Mouse (Mus musculus) R1 (cell line): Measurements from ENCODE around the gene Tmc4.
"Not testable (repeated sequence)": the region's sequence is repeated elsewhere in the genome, so short reads cannot be mapped to it uniquely, and the experiment has no call there.

Experiments used
- DNase-seq: peaks from one replicate; pipeline ENCODE4 v3.0.0-alpha.2; 2018; ENCODE audit warnings: low read depth, low spot score

Gene Tmc4

GRCm38 (mm10) chr7:3677342-3677741, at the start of gene Tmc4:
Gene Tmc4, minus strand, starts transcription at chr7:3677553.
- DNase-seq = peak; percentile 30

GRCm38 (mm10) chr7:3725459-3725858, 48.1 kb upstream of the Tmc4 start:
- DNase-seq = not testable (repeated sequence)

- DNase-seq = not testable (repeated sequence)
These were observed 42.9 kb upstream of the Tmc4 start, which contains the start of gene Pirb for GRCm38 (mm10) chr7:3720268-3720667. Gene Pirb, minus strand, starts transcription at chr7:3720391.

GRCm38 (mm10) chr7:3715249-3715648, 37.9 kb upstream of the Tmc4 start:
- DNase-seq = no peak

GRCm38 (mm10) chr7:3712264-3712942, 35.0 kb upstream of the Tmc4 start:
- DNase-seq = no peak

- peak; percentile 68 for DNase-seq
These were observed 31.6 kb upstream of the Tmc4 start for GRCm38 (mm10) chr7:3709000-3709399.

- peak; percentile 57 for DNase-seq
These were observed 31.2 kb upstream of the Tmc4 start for GRCm38 (mm10) chr7:3708447-3708980.

- peak; percentile 73 for DNase-seq
These were observed 30.4 kb upstream of the Tmc4 start for GRCm38 (mm10) chr7:3707568-3708413.

- DNase-seq = peak; percentile 50
These were observed 29.7 kb upstream of the Tmc4 start for GRCm38 (mm10) chr7:3707027-3707426.

- DNase-seq = peak; percentile 41
These were observed 29.1 kb upstream of the Tmc4 start for GRCm38 (mm10) chr7:3706343-3706934.

- no peak for DNase-seq
These were observed 28.6 kb upstream of the Tmc4 start for GRCm38 (mm10) chr7:3705911-3706310.

- DNase-seq = not testable (repeated sequence)
These were observed 28.1 kb upstream of the Tmc4 start for GRCm38 (mm10) chr7:3705461-3705860.

GRCm38 (mm10) chr7:3704475-3704874, 27.1 kb upstream of the Tmc4 start:
- DNase-seq = peak; percentile 56

GRCm38 (mm10) chr7:3703879-3704441, 26.6 kb upstream of the Tmc4 start, which contains the start of gene Rps9:
Gene Rps9, plus strand, starts transcription at chr7:3703993.
- peak; percentile 97 for DNase-seq

GRCm38 (mm10) chr7:3703148-3703878, 26.0 kb upstream of the Tmc4 start:
- no peak for DNase-seq

GRCm38 (mm10) chr7:3698471-3698870, 21.1 kb upstream of the Tmc4 start:
- DNase-seq = no peak

GRCm38 (mm10) chr7:3694949-3695305, 17.6 kb upstream of the Tmc4 start:
- not testable (repeated sequence) for DNase-seq

GRCm38 (mm10) chr7:3694076-3694948, 17.0 kb upstream of the Tmc4 start:
- DNase-seq = peak; percentile 98

GRCm38 (mm10) chr7:3693809-3694075, 16.4 kb upstream of the Tmc4 start:
- DNase-seq = no peak
